8 mouse cellular contexts compared by ENCODE assay signal in genomic region chr2:69802911-69803312, GRCm38 (mm10). TPM values are rescaled to one million over a fixed set of nuclear protein-coding genes. Genes with fewer than 3 reads are reported as not detected.
DNase-seq lines count a peak whose midpoint lies in the region; ATAC-seq and TF ChIP-seq lines count a peak whose summit lies in the region.

No protein-coding gene starts in this region.

- H3K4me3 ChIP-seq in forebrain, embryonic 10.5 days: 0 out of 2 replicates have a peak overlapping the region, but pooled peaks have one; percentile 16
- H3K4me3 ChIP-seq in forebrain, embryonic 15.5 days: no peak overlapping the region
- peak overlapping the region; percentile 38 for H3K4me3 ChIP-seq in heart, adult 2 months
- H3K4me3 ChIP-seq in kidney, embryonic 16.5 days (ENCODE audit: low read length): no peak overlapping the region

- peak; percentile 38 for DNase-seq in forebrain, embryonic 10.5 days (ENCODE audit: extremely low spot score, low spot score)
- DNase-seq in T-cell, adult 2 months (ENCODE audit: low spot score): peak; percentile 78
- peak; percentile 63 to 78 for DNase-seq in cerebellum, postnatal 25 days
- DNase-seq in heart, adult 2 months: peak; percentile 78 to 84
- peak; percentile 80 for DNase-seq in lung, postnatal 25 days (ENCODE audit: low spot score)
- peak; percentile 88 to 91 for DNase-seq in spleen, postnatal 10 days (ENCODE audit: low spot score in 2 of 2)

- TF ChIP-seq CTCF in heart, adult 2 months (IDR thresholded peaks at IDR 0.05): peak; percentile 99

- no peak for TF ChIP-seq POLR2A in heart, adult 2 months (IDR thresholded peaks at IDR 0.05; ENCODE audit: insufficient read depth, low read depth, low read length)

- H3K9me3 ChIP-seq in forebrain, embryonic 10.5 days: peaks cover 4% of the 10 kb centered on the region; the same call in 1 of the 2 replicates
- no peaks in the 10 kb centered on the region for H3K9me3 ChIP-seq in forebrain, embryonic 15.5 days
- H3K9me3 ChIP-seq in kidney, embryonic 16.5 days (ENCODE audit: low read length): no peaks in the 10 kb centered on the region

- intact Hi-C loops in heart, adult 2 months (cut with DNase I): loop anchor here (2.0 kb wide), 1 partner anchor 58 kb away; the partner anchor contains the start of gene Ssb

- no peaks in the 10 kb centered on the region for H3K27me3 ChIP-seq in forebrain, embryonic 10.5 days (ENCODE audit: poor library complexity, severe bottlenecking)
- no peaks in the 10 kb centered on the region for H3K27me3 ChIP-seq in forebrain, embryonic 15.5 days
- H3K27me3 ChIP-seq in heart, adult 2 months (ENCODE audit: control insufficient read depth, insufficient read depth, low read length): no peaks in the 10 kb centered on the region
- H3K27me3 ChIP-seq in kidney, embryonic 16.5 days (ENCODE audit: insufficient read depth, low read length): no peaks in the 10 kb centered on the region

- H3K4me2 ChIP-seq in forebrain, embryonic 15.5 days (replicated peaks): no peak overlapping the region
- no peak overlapping the region for H3K4me2 ChIP-seq in kidney, embryonic 16.5 days (replicated peaks; ENCODE audit: low read depth, low read length)

- peaks cover 2% of the 10 kb centered on the region for H3K36me3 ChIP-seq in forebrain, embryonic 10.5 days (replicated peaks)
- peaks cover under 1% of the 10 kb centered on the region; the same call in 1 of the 2 replicates for H3K36me3 ChIP-seq in forebrain, embryonic 15.5 days
- no peaks in the 10 kb centered on the region for H3K36me3 ChIP-seq in heart, adult 2 months (ENCODE audit: control insufficient read depth, insufficient read depth, low read length)
- H3K36me3 ChIP-seq in kidney, embryonic 16.5 days (ENCODE audit: insufficient read depth, low read length): 0 out of 2 replicates have a peak, but pooled peaks cover under 1% of the 10 kb centered on the region

- H3K9ac ChIP-seq in forebrain, embryonic 15.5 days (replicated peaks): no peak overlapping the region
- H3K9ac ChIP-seq in heart, adult 2 months (ENCODE audit: low read depth, low read length): no peak overlapping the region
- no peak overlapping the region for H3K9ac ChIP-seq in kidney, embryonic 16.5 days (replicated peaks; ENCODE audit: low read length)

- no peak for TF ChIP-seq EP300 in heart, adult 2 months (IDR thresholded peaks at IDR 0.05; ENCODE audit: insufficient read depth, low read depth, low read length)

- WGBS in forebrain, embryonic 10.5 days: 66% methylated on average over 5 of the region's 5 CpGs
- 66% methylated on average over 5 of the region's 5 CpGs for WGBS in forebrain, embryonic 15.5 days
- 53% methylated on average over 5 of the region's 5 CpGs for WGBS in heart, adult 2 months
- WGBS in kidney, embryonic 16.5 days: 49% methylated on average over 5 of the region's 5 CpGs

- H3K4me1 ChIP-seq in forebrain, embryonic 10.5 days: peaks cover 8% of the 10 kb centered on the region
- no peaks in the 10 kb centered on the region for H3K4me1 ChIP-seq in forebrain, embryonic 15.5 days
- no peaks in the 10 kb centered on the region for H3K4me1 ChIP-seq in heart, adult 2 months (ENCODE audit: control insufficient read depth, insufficient read depth, low read length)
- no peaks in the 10 kb centered on the region for H3K4me1 ChIP-seq in kidney, embryonic 16.5 days (ENCODE audit: insufficient read depth, low read length)

- no peak for ATAC-seq in forebrain, embryonic 15.5 days (replicated peaks)
- ATAC-seq in kidney, embryonic 16.5 days (ENCODE audit: low FRiP score, low TSS enrichment): peak; percentile 65

- H3K79me2 ChIP-seq in heart, adult 2 months (replicated peaks; ENCODE audit: control insufficient read depth, insufficient read depth, low read length): no peaks in the 10 kb centered on the region

- no peak overlapping the region for H3K27ac ChIP-seq in forebrain, embryonic 10.5 days
- H3K27ac ChIP-seq in forebrain, embryonic 15.5 days (replicated peaks): no peak overlapping the region
- H3K27ac ChIP-seq in heart, adult 2 months: no peak overlapping the region
- H3K27ac ChIP-seq in kidney, embryonic 16.5 days (ENCODE audit: low read length): no peak overlapping the region

RNA-seq across cellular contexts. Expression of gene Phospho2, which starts 13.5 kb away (rescaled TPM):
- 29.3 and 30.3 TPM in 2 replicates for polyA plus RNA-seq in forebrain, embryonic 10.5 days (2016; fragmentation: Nextera tagmentation; extraction: Ambion mirVana)
- 36.7 and 38.5 TPM in 2 replicates for polyA plus RNA-seq in forebrain, embryonic 15.5 days (2015; fragmentation: Nextera tagmentation; extraction: Ambion mirVana)
- total RNA-seq in heart, adult 2 months (2021): 10 to 100 TPM; 25.3 to 26.8 TPM
- polyA plus RNA-seq in heart, adult 2 months (2012; rRNA removed): 14.5 and 18.2 TPM in 2 replicates
- polyA plus RNA-seq in kidney, embryonic 16.5 days (2015; fragmentation: Nextera tagmentation; extraction: Ambion mirVana): 24.5 and 24.9 TPM in 2 replicates

RNA-seq across cellular contexts. Expression of gene Ccdc173, which starts 13.5 kb away (rescaled TPM):
- 2.9 and 4.1 TPM in 2 replicates for polyA plus RNA-seq in forebrain, embryonic 10.5 days (2016; fragmentation: Nextera tagmentation; extraction: Ambion mirVana)
- polyA plus RNA-seq in forebrain, embryonic 15.5 days (2015; fragmentation: Nextera tagmentation; extraction: Ambion mirVana): 2.6 and 3.1 TPM in 2 replicates
- under 1 TPM; 0.59 to 0.65 TPM for total RNA-seq in heart, adult 2 months (2021)
- 0.12 and 0.23 TPM in 2 replicates for polyA plus RNA-seq in heart, adult 2 months (2012; rRNA removed)
- polyA plus RNA-seq in kidney, embryonic 16.5 days (2015; fragmentation: Nextera tagmentation; extraction: Ambion mirVana): 1.4 and 3.3 TPM in 2 replicates

RNA-seq across cellular contexts. Expression of gene Klhl23, which starts 18.8 kb away (rescaled TPM):
- polyA plus RNA-seq in forebrain, embryonic 10.5 days (2016; fragmentation: Nextera tagmentation; extraction: Ambion mirVana): 27.3 and 28.7 TPM in 2 replicates
- polyA plus RNA-seq in forebrain, embryonic 15.5 days (2015; fragmentation: Nextera tagmentation; extraction: Ambion mirVana): 64.5 TPM in 2 replicates
- total RNA-seq in heart, adult 2 months (2021): 10 to 100 TPM; 31.8 to 32.3 TPM
- 10.3 and 24.2 TPM in 2 replicates for polyA plus RNA-seq in heart, adult 2 months (2012; rRNA removed)
- 29.9 and 31.5 TPM in 2 replicates for polyA plus RNA-seq in kidney, embryonic 16.5 days (2015; fragmentation: Nextera tagmentation; extraction: Ambion mirVana)

RNA-seq across cellular contexts. Expression of gene Ssb, which starts 58.5 kb away (rescaled TPM):
- 406 and 461 TPM in 2 replicates for polyA plus RNA-seq in forebrain, embryonic 10.5 days (2016; fragmentation: Nextera tagmentation; extraction: Ambion mirVana)
- 299 and 312 TPM in 2 replicates for polyA plus RNA-seq in forebrain, embryonic 15.5 days (2015; fragmentation: Nextera tagmentation; extraction: Ambion mirVana)
- 10 to 100 TPM; 58.4 to 64.0 TPM for total RNA-seq in heart, adult 2 months (2021)
- polyA plus RNA-seq in heart, adult 2 months (2012; rRNA removed): 4.3 and 10.7 TPM in 2 replicates
- 296 and 313 TPM in 2 replicates for polyA plus RNA-seq in kidney, embryonic 16.5 days (2015; fragmentation: Nextera tagmentation; extraction: Ambion mirVana)

Comparison
In these comparisons a context has a peak if more than half of its experiments do, and no peak if none do; other contexts are left out.
1. H3K4me3 ChIP-seq: peak in forebrain, embryonic 10.5 days (single experiment) and heart, adult 2 months (single experiment); none in forebrain, embryonic 15.5 days (single experiment) and kidney, embryonic 16.5 days (single experiment).
2. DNase-seq: peak in every context shown above with its lines; median percentile 90 in spleen, postnatal 10 days; 81 in heart, adult 2 months; 80 in lung, postnatal 25 days; 78 in T-cell, adult 2 months; 70 in cerebellum, postnatal 25 days; 38 in forebrain, embryonic 10.5 days.